Mouse (Mus musculus) liver, embryonic 11.5 days (tissue): ENCODE measurements around the gene Kcnmb1. TPM values are rescaled to one million over a fixed set of nuclear protein-coding genes. Genes with fewer than 3 reads are reported as not detected.

Experiments
- ATAC-seq: fragments of 200-750 bp; cut with Nextera tagmentation; replicated peaks from 2 replicates; pipeline ENCODE4 v1.8.0; 2017; ENCODE audit warnings: moderate number of reproducible peaks, mild to moderate bottlenecking, moderate TSS enrichment, moderate library complexity; ENCODE audit not compliant: low FRiP score
- DNase-seq: peaks from one replicate; pipeline ENCODE4 v3.0.0-alpha.2; 2017; ENCODE audit warnings: low spot score
- H3K27ac ChIP-seq: fragments of 300-500 bp; sonication (generic); 2 replicates; pipeline ENCODE4 v1.5.1; 2014; ENCODE audit warnings: mild to moderate bottlenecking, low read depth, low read length, control low read depth
- H3K27me3 ChIP-seq: fragments of 300-500 bp; sonication (generic); replicated peaks from 2 replicates; pipeline ENCODE4 v1.6.1; 2014; ENCODE audit warnings: low read length, mixed read lengths; ENCODE audit not compliant: control insufficient read depth, insufficient read depth
- H3K36me3 ChIP-seq: fragments of 300-500 bp; sonication (generic); 2 replicates; pipeline ENCODE4 v1.6.1; 2014; ENCODE audit warnings: mild to moderate bottlenecking, low read length, moderate library complexity, mixed read lengths; ENCODE audit not compliant: control insufficient read depth, insufficient read depth
- H3K4me1 ChIP-seq: fragments of 300-500 bp; sonication (generic); replicated peaks from 2 replicates; pipeline ENCODE4 v1.6.1; 2014; ENCODE audit warnings: low read length, mixed read lengths; ENCODE audit not compliant: control insufficient read depth, insufficient read depth
- H3K4me2 ChIP-seq: fragments of 300-500 bp; sonication (generic); 2 replicates; pipeline ENCODE4 v1.6.1; 2014; ENCODE audit warnings: mild to moderate bottlenecking, control low read depth, moderate library complexity
- H3K4me3 ChIP-seq: fragments of 300-500 bp; sonication (generic); 2 replicates; pipeline ENCODE4 v1.5.1; 2014; ENCODE audit warnings: low read depth, low read length, control low read depth
- H3K9ac ChIP-seq: fragments of 300-500 bp; sonication (generic); 2 replicates; pipeline ENCODE4 v1.6.1; 2014; ENCODE audit warnings: low read depth, low read length, control low read depth
- H3K9me3 ChIP-seq: fragments of 300-500 bp; sonication (generic); 2 replicates; pipeline ENCODE4 v1.6.1; 2016; ENCODE audit warnings: low read length, inconsistent platforms, mixed read lengths; ENCODE audit not compliant: control insufficient read depth
- WGBS: fragments of 180-500 bp; shearing (Covaris S2); extraction: QIAGEN DNeasy Blood & Tissue Kit; methylation state at CpG from one replicate; pipeline ENCODE4 v1.1.7; 2014; 5-methylcytosine and 5-hydroxymethylcytosine counted together
- polyA plus RNA-seq: library from polyadenylated mRNA; unstranded; fragments of >200 nt; fragmentation: Nextera tagmentation; extraction: Ambion mirVana; gene quantifications from 2 replicates; pipeline ENCODE4 v1.2.1, GENCODE M21; 2014

The Kcnmb1 gene
- polyA plus RNA-seq, 1 experiment from 2014 or later: 0.25 TPM

GRCm38 (mm10) chr11:33955982-33956381, 6.8 kb upstream of the Kcnmb1 start:
- no peak overlapping the region for H3K27ac ChIP-seq
- H3K4me2 ChIP-seq: no peak overlapping the region
- no peak for DNase-seq
- no peaks in the 10 kb centered on the region for H3K9me3 ChIP-seq
- no peaks in the 10 kb centered on the region for H3K36me3 ChIP-seq
- no peak overlapping the region for H3K4me3 ChIP-seq
- H3K27me3 ChIP-seq: 0 out of 2 replicates have a peak, but pooled peaks cover 2% of the 10 kb centered on the region
- no peak overlapping the region for H3K9ac ChIP-seq
- ATAC-seq: no peak
- H3K4me1 ChIP-seq: no peaks in the 10 kb centered on the region
- 81% methylated on average over 4 of the region's 4 CpGs for WGBS

- ATAC-seq (no peak), DNase-seq (no peak)
- H3K9me3 ChIP-seq: no peaks in the 10 kb centered on the region
- H3K4me1 ChIP-seq: no peaks in the 10 kb centered on the region
- no peak overlapping the region for H3K4me2 ChIP-seq
- 0 out of 2 replicates have a peak, but pooled peaks cover 2% of the 10 kb centered on the region for H3K27me3 ChIP-seq
- H3K9ac ChIP-seq: no peak overlapping the region
- H3K27ac ChIP-seq: no peak overlapping the region
- WGBS: 57% methylated on average over 5 of the region's 5 CpGs
- no peaks in the 10 kb centered on the region for H3K36me3 ChIP-seq
- no peak overlapping the region for H3K4me3 ChIP-seq
Measured at GRCm38 (mm10) chr11:33956623-33957022, 6.2 kb upstream of the Kcnmb1 start.

GRCm38 (mm10) chr11:33957595-33957994, 5.2 kb upstream of the Kcnmb1 start:
- Histone ChIP-seq H3K9me3 (no peaks in the 10 kb centered on the region), H3K4me3 (no peak overlapping the region), H3K27me3 (0 out of 2 replicates have a peak, but pooled peaks cover 2% of the 10 kb centered on the region), H3K4me2 (no peak overlapping the region), H3K36me3 (no peaks in the 10 kb centered on the region), H3K9ac (no peak overlapping the region), H3K27ac (no peak overlapping the region), H3K4me1 (no peaks in the 10 kb centered on the region)
- DNase-seq: no peak
- 81% methylated on average over 6 of the region's 6 CpGs for WGBS
- ATAC-seq: no peak

GRCm38 (mm10) chr11:33958713-33959112, 4.1 kb upstream of the Kcnmb1 start:
- H3K9ac ChIP-seq: no peak overlapping the region
- no peak overlapping the region for H3K4me2 ChIP-seq
- no peaks in the 10 kb centered on the region for H3K9me3 ChIP-seq
- no peak overlapping the region for H3K4me3 ChIP-seq
- no peak overlapping the region for H3K27ac ChIP-seq
- peaks cover 3% of the 10 kb centered on the region; the same call in 1 of the 2 replicates for H3K4me1 ChIP-seq
- WGBS: 70% methylated on average over 8 of the region's 8 CpGs
- 0 out of 2 replicates have a peak, but pooled peaks cover 2% of the 10 kb centered on the region for H3K27me3 ChIP-seq
- no peaks in the 10 kb centered on the region for H3K36me3 ChIP-seq
- DNase-seq: no peak
- no peak for ATAC-seq

- Histone ChIP-seq H3K36me3 (no peaks in the 10 kb centered on the region), H3K27me3 (0 out of 2 replicates have a peak, but pooled peaks cover 2% of the 10 kb centered on the region), H3K27ac (no peak overlapping the region), H3K9ac (no peak overlapping the region), H3K4me3 (no peak overlapping the region), H3K9me3 (no peaks in the 10 kb centered on the region), H3K4me2 (no peak overlapping the region), H3K4me1 (peaks cover 3% of the 10 kb centered on the region; the same call in 1 of the 2 replicates)
- 38% methylated on average over 7 of the region's 7 CpGs for WGBS
- DNase-seq (no peak), ATAC-seq (no peak)
Measured at GRCm38 (mm10) chr11:33962178-33962577, 635 bp upstream of the Kcnmb1 start.

- ATAC-seq: no peak
- no peak overlapping the region for H3K27ac ChIP-seq
- 48% methylated on average over 2 of the region's 2 CpGs for WGBS
- H3K4me1 ChIP-seq: peaks cover 3% of the 10 kb centered on the region; the same call in 1 of the 2 replicates
- H3K36me3 ChIP-seq: no peaks in the 10 kb centered on the region
- no peak overlapping the region for H3K4me3 ChIP-seq
- no peak for DNase-seq
- no peak overlapping the region for H3K4me2 ChIP-seq
- H3K9ac ChIP-seq: no peak overlapping the region
- peaks cover 2% of the 10 kb centered on the region; the same call in 1 of the 2 replicates for H3K27me3 ChIP-seq
- no peaks in the 10 kb centered on the region for H3K9me3 ChIP-seq
Measured at GRCm38 (mm10) chr11:33965380-33965779, 2.6 kb downstream of the Kcnmb1 start.

GRCm38 (mm10) chr11:33967708-33968107, 4.9 kb downstream of the Kcnmb1 start:
- H3K27ac ChIP-seq: no peak overlapping the region
- no peaks in the 10 kb centered on the region for H3K36me3 ChIP-seq
- H3K27me3 ChIP-seq: peaks cover 2% of the 10 kb centered on the region; the same call in 1 of the 2 replicates
- DNase-seq (no peak), ATAC-seq (0 out of 2 replicates have a peak, but pooled peaks have one; percentile 18)
- no peak overlapping the region for H3K4me2 ChIP-seq
- WGBS: 40% methylated on average over 4 of the region's 4 CpGs
- H3K9ac ChIP-seq: no peak overlapping the region
- H3K9me3 ChIP-seq: no peaks in the 10 kb centered on the region
- no peak overlapping the region for H3K4me3 ChIP-seq
- H3K4me1 ChIP-seq: peaks cover 3% of the 10 kb centered on the region; the same call in 1 of the 2 replicates

GRCm38 (mm10) chr11:33969199-33969598, 6.4 kb downstream of the Kcnmb1 start:
- Histone ChIP-seq H3K9ac (no peak overlapping the region), H3K4me1 (no peaks in the 10 kb centered on the region), H3K4me3 (no peak overlapping the region), H3K27me3 (peaks cover 2% of the 10 kb centered on the region; the same call in 1 of the 2 replicates), H3K36me3 (no peaks in the 10 kb centered on the region), H3K9me3 (no peaks in the 10 kb centered on the region), H3K4me2 (no peak overlapping the region), H3K27ac (no peak overlapping the region)
- DNase-seq: no peak
- WGBS: 62% methylated on average over 3 of the region's 3 CpGs
- no peak for ATAC-seq

GRCm38 (mm10) chr11:33972114-33972513, 9.3 kb downstream of the Kcnmb1 start:
- Histone ChIP-seq H3K27ac (no peak overlapping the region), H3K4me1 (no peaks in the 10 kb centered on the region), H3K4me2 (no peak overlapping the region), H3K27me3 (peaks cover 2% of the 10 kb centered on the region; the same call in 1 of the 2 replicates), H3K4me3 (no peak overlapping the region), H3K9ac (no peak overlapping the region), H3K9me3 (no peaks in the 10 kb centered on the region), H3K36me3 (no peaks in the 10 kb centered on the region)
- WGBS: 82% methylated on average over 7 of the region's 7 CpGs
- ATAC-seq: no peak
- DNase-seq: no peak
